Mouse (Mus musculus) testis, adult 2 months (tissue): ENCODE measurements around the gene Prmt6.

Experiments
- CTCF ChIP-seq: fragments of 200-500 bp; IDR thresholded peaks from 2 replicates; pipeline ENCODE4 v1.5.1; 2012; ENCODE audit warnings: low read depth, mild to moderate bottlenecking, inconsistent platforms, low read length, moderate library complexity; ENCODE audit not compliant: control insufficient read depth, insufficient read depth, insufficient replicate concordance
- POLR2A ChIP-seq: fragments of 200-500 bp; IDR thresholded peaks from 2 replicates; pipeline ENCODE4 v1.6.1; 2012; ENCODE audit warnings: low read depth, mild to moderate bottlenecking, inconsistent platforms, low read length, moderate library complexity; ENCODE audit not compliant: control insufficient read depth

DNA sequence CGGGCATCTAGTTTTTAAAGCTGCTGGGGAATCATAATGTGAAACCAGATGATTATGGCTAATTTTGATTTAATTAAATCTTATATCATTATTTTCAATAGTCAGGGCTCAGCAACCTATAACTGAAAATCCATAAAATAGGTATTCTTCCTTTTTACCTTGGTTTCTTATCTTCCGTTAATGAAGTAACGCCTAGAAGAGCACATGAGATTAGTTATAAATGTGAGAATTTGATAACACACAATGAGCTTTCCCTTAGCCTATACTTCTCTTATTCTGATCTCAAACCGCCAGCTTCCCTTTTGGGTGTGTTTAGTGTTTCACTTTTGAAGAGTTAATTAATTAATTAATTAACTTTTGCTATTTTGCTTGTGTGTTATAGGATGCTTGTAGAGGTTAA is 2.3 kb upstream of the Prmt6 start:
- TF ChIP-seq CTCF: no peak
- no peak for TF ChIP-seq POLR2A
